Mouse (Mus musculus) kidney, embryonic 16.5 days (tissue): ENCODE results near the gene Phlpp1. TPM values are rescaled to one million over a fixed set of nuclear protein-coding genes. Genes with fewer than 3 reads are reported as not detected.

Experiments used
- ATAC-seq: fragments of 200-750 bp; cut with Nextera tagmentation; 2 replicates; pipeline ENCODE4 v1.8.0; 2017; ENCODE audit warnings: moderate TSS enrichment; ENCODE audit not compliant: low FRiP score, low TSS enrichment
- H3K27ac ChIP-seq: fragments of 300-500 bp; sonication (generic); 2 replicates; pipeline ENCODE4 v1.5.1; 2014; ENCODE audit warnings: low read length
- H3K27me3 ChIP-seq: fragments of 300-500 bp; sonication (generic); 2 replicates; pipeline ENCODE4 v1.6.1; 2014; ENCODE audit warnings: low read length, control low read depth, mixed read lengths; ENCODE audit not compliant: insufficient read depth
- H3K36me3 ChIP-seq: fragments of 300-500 bp; sonication (generic); 2 replicates; pipeline ENCODE4 v1.6.1; 2014; ENCODE audit warnings: low read length, control low read depth, mixed read lengths; ENCODE audit not compliant: insufficient read depth
- H3K4me1 ChIP-seq: fragments of 300-500 bp; sonication (generic); 2 replicates; pipeline ENCODE4 v1.6.1; 2014; ENCODE audit warnings: low read length, control low read depth, mixed read lengths; ENCODE audit not compliant: insufficient read depth
- H3K4me2 ChIP-seq: fragments of 300-500 bp; sonication (generic); replicated peaks from 2 replicates; pipeline ENCODE4 v1.6.1; 2014; ENCODE audit warnings: low read depth, low read length
- H3K4me3 ChIP-seq: fragments of 300-500 bp; sonication (generic); 2 replicates; pipeline ENCODE4 v1.5.1; 2014; ENCODE audit warnings: mild to moderate bottlenecking, low read length
- H3K9ac ChIP-seq: fragments of 300-500 bp; sonication (generic); replicated peaks from 2 replicates; pipeline ENCODE4 v1.6.1; 2014; ENCODE audit warnings: low read length
- H3K9me3 ChIP-seq: fragments of 300-500 bp; sonication (generic); 2 replicates; pipeline ENCODE4 v1.6.1; 2016; ENCODE audit warnings: low read length, control low read depth
- WGBS: fragments of 180-500 bp; shearing (Covaris S2); extraction: QIAGEN DNeasy Blood & Tissue Kit; methylation state at CpG from one replicate; pipeline ENCODE4 v1.1.7; 2014; 5-methylcytosine and 5-hydroxymethylcytosine counted together
- polyA plus RNA-seq: library from polyadenylated mRNA; unstranded; fragments of >200 nt; fragmentation: Nextera tagmentation; extraction: Ambion mirVana; gene quantifications from 2 replicates; pipeline ENCODE4 v1.2.1, GENCODE M21; 2015

The Phlpp1 gene
- polyA plus RNA-seq, 1 experiment from 2014 or later: 3.0 TPM

DNA sequence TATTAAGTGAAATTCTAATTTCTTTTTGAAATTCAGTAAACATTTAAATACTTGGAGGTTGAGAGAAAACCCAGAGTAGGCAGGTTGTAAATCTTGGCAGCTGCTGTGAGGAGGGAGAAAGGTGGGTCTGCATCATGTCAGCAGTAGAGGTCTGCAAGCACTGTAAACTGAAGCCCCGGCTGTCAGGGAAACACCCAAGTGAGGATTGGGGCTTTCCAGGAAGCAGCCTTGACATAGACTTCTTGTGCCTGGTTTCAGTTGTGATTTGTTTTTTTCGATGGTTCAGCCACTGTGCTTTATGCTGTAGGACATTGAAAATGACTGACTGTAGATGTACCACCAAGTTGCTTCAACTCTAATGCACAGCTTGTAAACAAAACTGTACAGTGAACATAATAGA is 180.0 kb downstream of the Phlpp1 start:
- ATAC-seq: no peak
- Histone ChIP-seq H3K27ac (no peak overlapping the region), H3K27me3 (no peaks in the 10 kb centered on the region), H3K4me3 (no peak overlapping the region), H3K4me2 (no peak overlapping the region), H3K9me3 (peaks cover 2% of the 10 kb centered on the region), H3K9ac (no peak overlapping the region), H3K4me1 (no peaks in the 10 kb centered on the region), H3K36me3 (peaks cover 8% of the 10 kb centered on the region; the same call in 1 of the 2 replicates)
- WGBS: 40% methylated on average over 2 of the region's 2 CpGs

DNA sequence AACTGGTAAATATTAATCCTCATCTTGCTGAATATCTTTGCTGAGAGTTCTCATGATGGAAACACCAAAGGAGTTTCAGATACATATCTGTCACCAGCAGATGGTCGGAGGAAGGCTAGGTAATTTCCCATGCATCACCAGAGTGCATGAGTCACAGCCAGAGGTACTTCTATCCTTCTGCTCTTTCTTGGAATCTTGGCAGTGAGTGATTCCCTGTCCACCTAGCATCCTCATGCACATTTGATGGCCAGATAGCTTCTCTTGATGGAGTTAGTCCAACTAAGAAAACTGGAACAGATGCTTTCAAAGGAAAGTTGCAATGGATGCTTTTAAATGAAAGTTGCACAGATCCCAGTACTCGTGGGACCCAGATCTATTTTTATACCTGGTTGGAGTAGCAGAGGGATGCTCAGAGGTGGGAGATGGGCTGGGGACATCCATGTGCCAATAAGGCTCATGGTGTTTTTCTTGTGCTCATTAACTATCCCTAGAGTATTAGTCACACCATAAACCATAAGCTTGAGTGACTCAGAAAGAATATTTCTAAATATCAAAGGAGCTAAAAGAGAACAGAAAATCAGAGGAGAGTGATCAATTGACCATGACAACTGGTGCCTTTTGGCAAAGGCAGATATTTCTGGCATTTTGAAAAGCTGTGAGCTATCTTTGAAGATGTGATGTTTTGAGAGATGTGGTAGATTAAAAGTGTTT is 181.4 kb downstream of the Phlpp1 start:
- Histone ChIP-seq H3K4me1 (no peaks in the 10 kb centered on the region), H3K4me2 (no peak overlapping the region), H3K36me3 (peaks cover 8% of the 10 kb centered on the region; the same call in 1 of the 2 replicates), H3K27ac (no peak overlapping the region), H3K4me3 (no peak overlapping the region), H3K27me3 (no peaks in the 10 kb centered on the region), H3K9me3 (no peaks in the 10 kb centered on the region), H3K9ac (no peak overlapping the region)
- ATAC-seq: no peak
- WGBS: 86% methylated on average over 2 of the region's 2 CpGs

DNA sequence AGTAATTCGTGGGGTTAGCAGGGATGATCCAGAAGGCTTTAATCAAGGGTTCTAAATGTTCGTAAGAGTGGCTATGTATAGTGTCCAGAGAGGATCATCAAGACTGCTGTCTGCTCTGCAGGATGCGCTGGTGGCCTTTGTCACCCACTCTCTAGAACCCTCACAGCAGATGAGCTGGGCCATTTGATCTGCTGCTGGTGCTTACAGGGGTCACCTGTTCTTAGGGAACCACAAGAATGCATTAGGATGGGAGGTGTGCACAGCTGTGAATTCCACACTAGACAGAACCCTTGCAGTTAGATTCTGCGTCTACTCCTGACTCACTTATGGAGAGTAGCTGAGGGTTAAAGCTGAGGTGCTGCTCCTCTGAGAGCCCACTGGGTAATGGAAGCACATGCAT is 182.4 kb downstream of the Phlpp1 start:
- H3K4me1 ChIP-seq: no peaks in the 10 kb centered on the region
- peaks cover 8% of the 10 kb centered on the region; the same call in 1 of the 2 replicates for H3K36me3 ChIP-seq
- no peak overlapping the region for H3K27ac ChIP-seq
- H3K4me3 ChIP-seq: no peak overlapping the region
- no peak for ATAC-seq
- 89% methylated on average over 4 of the region's 4 CpGs for WGBS
- no peak overlapping the region for H3K4me2 ChIP-seq
- no peaks in the 10 kb centered on the region for H3K27me3 ChIP-seq
- H3K9me3 ChIP-seq: no peaks in the 10 kb centered on the region
- H3K9ac ChIP-seq: no peak overlapping the region

DNA sequence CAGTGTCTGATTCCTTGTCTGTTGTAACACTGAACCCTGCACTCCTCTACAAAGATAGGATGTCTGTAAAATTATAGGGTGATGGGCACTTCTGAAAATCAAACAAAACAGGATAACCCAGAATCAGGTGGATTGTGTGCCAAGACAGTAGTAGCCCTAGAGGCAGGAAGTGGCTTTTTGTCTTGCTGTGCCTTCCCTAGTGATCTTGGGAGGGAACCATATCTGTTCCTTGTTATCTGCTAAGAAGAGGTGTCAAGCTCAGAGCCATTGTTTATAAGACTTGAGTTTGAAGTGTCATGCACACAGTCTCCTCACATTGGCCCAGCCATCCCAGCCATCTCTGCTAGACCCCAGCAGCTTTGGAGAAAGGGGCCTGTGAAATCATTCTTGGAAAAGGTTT is 187.9 kb downstream of the Phlpp1 start:
- Histone ChIP-seq H3K27me3 (no peaks in the 10 kb centered on the region), H3K4me1 (no peaks in the 10 kb centered on the region), H3K4me2 (no peak overlapping the region), H3K27ac (no peak overlapping the region), H3K9me3 (no peaks in the 10 kb centered on the region), H3K9ac (no peak overlapping the region), H3K36me3 (0 out of 2 replicates have a peak, but pooled peaks cover 5% of the 10 kb centered on the region), H3K4me3 (no peak overlapping the region)
- no peak for ATAC-seq

DNA sequence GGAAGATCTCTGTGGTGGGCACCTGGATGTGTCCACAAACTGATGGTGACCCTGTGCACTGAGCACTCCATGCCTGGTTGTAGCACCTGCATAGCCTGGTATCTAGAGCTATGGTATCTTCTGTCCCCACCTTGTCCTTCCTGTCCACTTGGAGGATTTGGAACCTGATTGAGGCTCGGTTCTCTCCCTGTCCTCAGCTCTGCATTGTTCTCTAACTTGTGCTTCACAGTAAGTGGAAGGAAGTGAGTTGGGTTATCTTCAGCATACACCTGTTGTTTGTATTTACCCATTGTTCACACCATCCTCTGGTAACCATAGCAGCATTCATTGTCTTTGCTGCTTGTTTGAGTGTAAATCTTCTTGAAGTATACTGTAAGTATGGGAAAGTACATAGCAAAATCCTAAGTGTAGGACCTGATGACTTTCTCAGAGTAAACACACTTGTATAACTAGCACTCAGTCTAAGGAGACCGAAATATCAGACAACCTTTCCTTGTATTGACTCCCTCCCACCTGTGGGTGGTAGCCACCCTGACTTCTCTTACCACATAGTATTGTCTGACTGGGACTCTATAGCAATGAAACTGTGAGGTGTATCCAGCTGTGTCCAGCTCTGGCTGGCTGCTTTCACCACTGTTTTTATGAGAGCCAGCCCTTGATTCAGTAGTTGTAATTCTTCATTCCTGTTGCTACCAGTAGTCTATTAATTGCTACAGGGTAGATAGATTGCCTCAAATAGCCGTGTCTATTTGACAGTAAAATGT is 191.5 kb downstream of the Phlpp1 start:
- no peak for ATAC-seq
- Histone ChIP-seq H3K9ac (no peak overlapping the region), H3K4me1 (no peaks in the 10 kb centered on the region), H3K36me3 (0 out of 2 replicates have a peak, but pooled peaks cover 5% of the 10 kb centered on the region), H3K4me2 (no peak overlapping the region), H3K27me3 (no peaks in the 10 kb centered on the region), H3K4me3 (no peak overlapping the region), H3K9me3 (no peaks in the 10 kb centered on the region), H3K27ac (no peak overlapping the region)
- 63% methylated on average over 3 of the region's 3 CpGs for WGBS

DNA sequence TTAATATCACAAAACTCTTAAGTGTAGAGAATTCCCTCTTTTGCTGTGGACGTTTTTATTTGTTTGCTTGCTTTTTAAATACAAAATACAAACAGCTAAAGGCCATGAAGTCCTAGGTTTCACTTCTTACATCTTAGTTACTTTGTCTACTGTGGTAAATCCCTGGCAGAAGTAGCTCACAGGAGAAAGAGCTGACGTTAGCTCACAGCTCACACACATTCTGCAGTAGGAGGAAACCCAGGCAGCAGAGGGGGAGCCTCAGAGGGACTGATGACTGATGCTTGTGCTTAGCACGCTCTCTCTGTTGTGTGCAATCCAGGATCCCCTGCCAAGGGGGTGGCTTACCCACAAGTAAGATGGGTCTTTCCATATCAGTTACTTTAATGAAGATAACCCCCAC is 197.8 kb downstream of the Phlpp1 start:
- Histone ChIP-seq H3K27ac (no peak overlapping the region), H3K36me3 (peaks cover 5% of the 10 kb centered on the region; the same call in 1 of the 2 replicates), H3K9ac (no peak overlapping the region), H3K9me3 (no peaks in the 10 kb centered on the region), H3K4me3 (no peak overlapping the region), H3K27me3 (no peaks in the 10 kb centered on the region), H3K4me2 (no peak overlapping the region), H3K4me1 (no peaks in the 10 kb centered on the region)
- no peak for ATAC-seq
- 80% methylated on average over 3 of the region's 3 CpGs for WGBS

DNA sequence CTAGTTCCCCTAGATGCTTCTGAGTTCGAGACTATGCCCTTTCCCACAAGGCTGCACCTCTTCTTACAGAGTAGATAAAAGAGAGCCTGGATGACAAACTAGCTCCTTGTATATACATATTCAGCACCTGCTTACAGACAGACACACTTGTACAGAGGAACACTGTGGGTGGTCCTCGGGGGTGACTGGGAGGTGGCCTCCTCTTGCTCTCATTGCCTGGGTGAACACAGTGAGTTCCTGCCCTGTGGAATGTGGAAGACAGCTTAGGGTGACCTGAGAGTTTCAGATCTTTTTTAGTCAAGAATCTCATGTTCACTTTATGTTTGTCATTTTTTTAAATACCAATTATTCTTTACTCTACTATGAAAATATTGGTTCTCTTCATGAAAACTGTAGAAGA is 200.9 kb downstream of the Phlpp1 start:
- WGBS: 76% methylated on average over 2 of the region's 2 CpGs
- H3K4me3 ChIP-seq: no peak overlapping the region
- H3K4me1 ChIP-seq: no peaks in the 10 kb centered on the region
- no peak overlapping the region for H3K4me2 ChIP-seq
- no peak for ATAC-seq
- no peaks in the 10 kb centered on the region for H3K27me3 ChIP-seq
- peaks cover 4% of the 10 kb centered on the region; the same call in 1 of the 2 replicates for H3K36me3 ChIP-seq
- H3K27ac ChIP-seq: no peak overlapping the region
- H3K9me3 ChIP-seq: no peaks in the 10 kb centered on the region
- no peak overlapping the region for H3K9ac ChIP-seq

DNA sequence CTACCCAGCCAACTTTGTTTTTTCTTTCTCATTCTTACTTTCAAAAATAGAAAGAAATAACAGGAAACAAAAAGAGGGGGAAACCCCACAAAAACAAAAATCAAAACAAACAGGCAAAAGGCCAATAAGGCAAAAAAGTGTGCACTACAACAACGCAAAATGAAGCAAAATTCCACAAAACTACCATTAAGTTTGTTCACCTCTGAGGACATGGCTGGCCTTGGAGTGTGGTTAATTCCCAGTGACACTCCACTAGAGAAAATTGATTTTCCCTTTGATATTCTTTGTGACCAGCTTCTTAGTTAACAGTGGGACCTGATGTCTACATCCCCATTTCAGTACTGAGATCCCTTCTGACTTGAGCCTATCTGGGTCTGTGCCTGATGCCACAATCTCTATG is 202.1 kb downstream of the Phlpp1 start:
- Histone ChIP-seq H3K4me3 (no peak overlapping the region), H3K27ac (no peak overlapping the region), H3K4me2 (no peak overlapping the region), H3K9me3 (no peaks in the 10 kb centered on the region), H3K36me3 (peaks cover 4% of the 10 kb centered on the region; the same call in 1 of the 2 replicates), H3K27me3 (no peaks in the 10 kb centered on the region), H3K4me1 (no peaks in the 10 kb centered on the region), H3K9ac (no peak overlapping the region)
- 87% methylated on average over 1 of the region's 1 CpGs for WGBS
- no peak for ATAC-seq

DNA sequence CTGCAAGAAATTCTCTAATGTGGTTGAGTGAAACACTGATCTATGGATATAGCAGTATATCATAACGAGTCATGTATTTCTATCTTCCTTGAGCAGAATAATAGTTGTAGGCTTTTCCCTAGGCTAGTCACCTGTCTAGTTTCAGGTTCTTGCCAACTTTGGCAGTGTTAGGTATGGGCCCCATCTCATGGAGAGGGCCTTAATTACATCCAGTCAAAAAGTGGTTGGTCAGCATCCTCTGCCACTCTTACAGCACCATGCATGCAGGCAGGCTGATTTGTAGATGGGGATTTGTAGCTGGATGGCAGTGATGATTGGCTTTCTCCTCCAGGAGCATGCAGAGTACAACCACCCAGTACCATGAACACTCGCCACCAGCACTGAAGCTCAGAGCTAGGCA is 202.7 kb downstream of the Phlpp1 start:
- Histone ChIP-seq H3K27ac (no peak overlapping the region), H3K36me3 (0 out of 2 replicates have a peak, but pooled peaks cover under 1% of the 10 kb centered on the region), H3K27me3 (no peaks in the 10 kb centered on the region), H3K9me3 (no peaks in the 10 kb centered on the region), H3K4me2 (no peak overlapping the region), H3K4me1 (no peaks in the 10 kb centered on the region), H3K9ac (no peak overlapping the region), H3K4me3 (no peak overlapping the region)
- ATAC-seq: no peak
- WGBS: 98% methylated on average over 2 of the region's 2 CpGs

DNA sequence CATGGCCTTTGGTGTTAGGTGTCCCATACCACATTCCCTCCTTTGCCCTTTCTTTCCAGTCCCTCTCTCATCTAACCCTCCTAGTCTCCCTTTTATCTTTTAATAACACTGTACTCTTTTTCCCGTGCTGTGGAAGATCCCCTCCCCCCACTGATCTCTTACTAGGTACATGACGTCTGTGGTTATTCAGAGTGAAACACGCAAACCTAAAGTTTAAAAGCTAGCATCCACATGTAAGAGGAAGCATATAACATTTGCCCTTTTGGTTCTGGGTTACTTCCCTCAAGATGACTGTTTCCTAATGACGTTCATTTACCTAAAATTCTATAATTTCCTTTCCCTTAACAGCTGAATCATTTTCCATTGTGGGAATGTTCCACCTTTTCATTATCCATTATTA is 203.4 kb downstream of the Phlpp1 start:
- whole genome bisulfite sequencing: 81% methylated on average over 4 of the region's 4 CpGs
- ATAC-seq: no peak
- H3K27ac ChIP-seq: no peak overlapping the region
- no peaks in the 10 kb centered on the region for H3K9me3 ChIP-seq
- H3K4me3 ChIP-seq: no peak overlapping the region
- H3K4me1 ChIP-seq: no peaks in the 10 kb centered on the region
- no peaks in the 10 kb centered on the region for H3K27me3 ChIP-seq
- no peak overlapping the region for H3K9ac ChIP-seq
- H3K36me3 ChIP-seq: no peaks in the 10 kb centered on the region
- H3K4me2 ChIP-seq: no peak overlapping the region
